Mouse (Mus musculus) midbrain, embryonic 13.5 days (tissue): Measurements from ENCODE around the gene Uba5. TPM values are rescaled to one million over a fixed set of nuclear protein-coding genes. Genes with fewer than 3 reads are reported as not detected.

ENCODE experiments used
- ATAC-seq: fragments of 200-750 bp; cut with Nextera tagmentation; 2 replicates; pipeline ENCODE4 v1.8.0; 2017; ENCODE audit warnings: mild to moderate bottlenecking, moderate TSS enrichment, moderate library complexity
- H3K27ac ChIP-seq: fragments of 300-500 bp; sonication (generic); 2 replicates; pipeline ENCODE4 v1.5.1; 2015; ENCODE audit warnings: inconsistent platforms, mild to moderate bottlenecking, moderate library complexity
- H3K27me3 ChIP-seq: fragments of 300-500 bp; sonication (generic); 2 replicates; pipeline ENCODE4 v1.6.1; 2015; ENCODE audit warnings: mild to moderate bottlenecking, inconsistent platforms
- H3K36me3 ChIP-seq: fragments of 300-500 bp; sonication (generic); 2 replicates; pipeline ENCODE4 v1.6.1; 2015; ENCODE audit warnings: mild to moderate bottlenecking, inconsistent platforms
- H3K4me1 ChIP-seq: fragments of 300-500 bp; sonication (generic); replicated peaks from 2 replicates; pipeline ENCODE4 v1.6.1; 2015; ENCODE audit warnings: inconsistent platforms
- H3K4me2 ChIP-seq: fragments of 300-500 bp; sonication (generic); replicated peaks from 2 replicates; pipeline ENCODE4 v1.6.1; 2015; ENCODE audit warnings: moderate library complexity, mild to moderate bottlenecking, inconsistent platforms
- H3K4me3 ChIP-seq: fragments of 300-500 bp; sonication (generic); replicated peaks from 2 replicates; pipeline ENCODE4 v1.5.1; 2015; ENCODE audit warnings: mild to moderate bottlenecking, inconsistent platforms
- H3K9ac ChIP-seq: fragments of 300-500 bp; sonication (generic); replicated peaks from 2 replicates; pipeline ENCODE4 v1.6.1; 2015; ENCODE audit warnings: mild to moderate bottlenecking, inconsistent platforms
- H3K9me3 ChIP-seq: fragments of 300-500 bp; sonication (generic); 2 replicates; pipeline ENCODE4 v1.6.1; 2016; ENCODE audit warnings: mild to moderate bottlenecking, inconsistent platforms
- WGBS: fragments of 180-500 bp; shearing (Covaris S2); methylation state at CpG from one replicate; pipeline ENCODE4 v1.1.7; 2015; 5-methylcytosine and 5-hydroxymethylcytosine counted together
- polyA plus RNA-seq: library from polyadenylated mRNA; unstranded; fragments of >200 nt; fragmentation: Nextera tagmentation; extraction: Ambion mirVana; gene quantifications from 2 replicates; pipeline ENCODE4 v1.2.1, GENCODE M21; 2015

Gene Uba5
- polyA plus RNA-seq, 1 experiment from 2014 or later: 66.0 TPM

GRCm38 (mm10) chr9:104092945-104093344 is 30.0 kb upstream of the Uba5 start:
- H3K4me3 ChIP-seq: no peak overlapping the region
- H3K27ac ChIP-seq: no peak overlapping the region
- H3K4me2 ChIP-seq: no peak overlapping the region
- no peak for ATAC-seq
- no peaks in the 10 kb centered on the region for H3K9me3 ChIP-seq
- H3K36me3 ChIP-seq: 0 out of 2 replicates have a peak, but pooled peaks cover 7% of the 10 kb centered on the region
- no peak overlapping the region for H3K9ac ChIP-seq
- H3K4me1 ChIP-seq: no peaks in the 10 kb centered on the region
- WGBS: 95% methylated on average over 5 of the region's 5 CpGs
- no peaks in the 10 kb centered on the region for H3K27me3 ChIP-seq

- no peak overlapping the region for H3K9ac ChIP-seq
- no peak overlapping the region for H3K4me2 ChIP-seq
- no peaks in the 10 kb centered on the region for H3K27me3 ChIP-seq
- WGBS: 60% methylated on average over 8 of the region's 8 CpGs
- H3K9me3 ChIP-seq: no peaks in the 10 kb centered on the region
- no peaks in the 10 kb centered on the region for H3K4me1 ChIP-seq
- H3K4me3 ChIP-seq: no peak overlapping the region
- ATAC-seq: no peak
- peaks cover 14% of the 10 kb centered on the region; the same call in 1 of the 2 replicates for H3K36me3 ChIP-seq
- no peak overlapping the region for H3K27ac ChIP-seq
Measured at GRCm38 (mm10) chr9:104088555-104088954, 25.6 kb upstream of the Uba5 start.

- Histone ChIP-seq H3K27ac (no peak overlapping the region), H3K4me1 (no peaks in the 10 kb centered on the region), H3K9ac (no peak overlapping the region), H3K4me3 (no peak overlapping the region), H3K9me3 (no peaks in the 10 kb centered on the region), H3K4me2 (no peak overlapping the region), H3K36me3 (peaks cover 12% of the 10 kb centered on the region; the same call in 1 of the 2 replicates), H3K27me3 (no peaks in the 10 kb centered on the region)
- WGBS: 71% methylated on average over 4 of the region's 4 CpGs
- no peak for ATAC-seq
Measured at GRCm38 (mm10) chr9:104085730-104086429, 22.9 kb upstream of the Uba5 start.

GRCm38 (mm10) chr9:104080038-104080437 is 17.1 kb upstream of the Uba5 start:
- no peaks in the 10 kb centered on the region for H3K9me3 ChIP-seq
- H3K27me3 ChIP-seq: no peaks in the 10 kb centered on the region
- H3K9ac ChIP-seq: no peak overlapping the region
- 79% methylated on average over 3 of the region's 3 CpGs for WGBS
- H3K27ac ChIP-seq: no peak overlapping the region
- no peak overlapping the region for H3K4me3 ChIP-seq
- no peak for ATAC-seq
- no peak overlapping the region for H3K4me2 ChIP-seq
- peaks cover 12% of the 10 kb centered on the region; the same call in 1 of the 2 replicates for H3K36me3 ChIP-seq
- H3K4me1 ChIP-seq: no peaks in the 10 kb centered on the region

- H3K9me3 ChIP-seq: no peaks in the 10 kb centered on the region
- no peak overlapping the region for H3K4me3 ChIP-seq
- H3K4me1 ChIP-seq: no peaks in the 10 kb centered on the region
- WGBS: 49% methylated on average over 5 of the region's 5 CpGs
- no peak overlapping the region for H3K27ac ChIP-seq
- no peaks in the 10 kb centered on the region for H3K27me3 ChIP-seq
- H3K36me3 ChIP-seq: peaks cover 8% of the 10 kb centered on the region; the same call in 1 of the 2 replicates
- no peak overlapping the region for H3K4me2 ChIP-seq
- no peak for ATAC-seq
- H3K9ac ChIP-seq: no peak overlapping the region
Measured at GRCm38 (mm10) chr9:104079379-104079778, 16.4 kb upstream of the Uba5 start.

DNA sequence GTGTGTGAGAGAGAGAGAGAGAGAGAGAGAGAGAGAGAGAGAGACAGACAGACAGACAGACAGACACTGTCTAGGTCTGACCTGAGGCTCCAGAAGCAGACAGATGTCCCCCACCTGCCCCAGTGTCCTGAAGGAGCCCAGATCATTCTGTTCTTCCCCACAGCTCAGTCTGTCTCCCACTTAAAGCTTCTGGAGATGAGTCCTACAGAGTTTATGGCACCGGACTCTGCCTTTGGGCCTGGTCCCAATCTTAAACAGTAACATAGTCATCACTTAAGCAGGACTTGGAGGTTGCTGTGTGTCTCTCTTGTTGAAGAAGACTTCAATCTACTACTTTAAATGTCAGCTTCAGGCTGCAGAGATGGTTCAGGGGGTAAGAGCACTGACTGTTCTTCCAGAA is 15.8 kb upstream of the Uba5 start:
- Histone ChIP-seq H3K9me3 (no peaks in the 10 kb centered on the region), H3K4me1 (no peaks in the 10 kb centered on the region), H3K4me3 (no peak overlapping the region), H3K4me2 (no peak overlapping the region), H3K36me3 (peaks cover 3% of the 10 kb centered on the region; the same call in 1 of the 2 replicates), H3K27ac (no peak overlapping the region), H3K9ac (no peak overlapping the region), H3K27me3 (no peaks in the 10 kb centered on the region)
- ATAC-seq: no peak
- 100% methylated on average over 1 of the region's 1 CpGs for WGBS

DNA sequence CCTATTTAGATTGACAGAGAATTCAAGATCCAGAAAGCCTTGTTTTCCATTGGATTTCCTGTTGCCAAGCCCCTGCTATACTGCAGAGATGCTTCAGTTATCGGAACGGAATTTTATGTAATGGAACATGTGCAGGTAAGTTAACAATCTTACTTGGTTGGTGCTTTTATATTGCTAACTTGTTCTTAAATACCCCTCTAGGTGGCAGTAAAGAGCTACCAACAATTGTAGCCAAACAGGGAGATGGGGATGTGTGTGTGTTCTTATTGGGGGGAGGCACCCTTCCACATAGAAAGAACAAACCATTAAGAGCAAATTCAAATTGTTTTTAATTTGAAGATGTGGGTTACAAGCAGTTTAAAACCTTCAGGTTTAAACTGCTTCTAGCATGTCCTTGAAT is 12.9 kb upstream of the Uba5 start:
- no peak for ATAC-seq
- no peak overlapping the region for H3K4me2 ChIP-seq
- 60% methylated on average over 2 of the region's 2 CpGs for WGBS
- no peaks in the 10 kb centered on the region for H3K27me3 ChIP-seq
- H3K4me3 ChIP-seq: no peak overlapping the region
- no peak overlapping the region for H3K27ac ChIP-seq
- no peak overlapping the region for H3K9ac ChIP-seq
- H3K36me3 ChIP-seq: no peaks in the 10 kb centered on the region
- H3K9me3 ChIP-seq: no peaks in the 10 kb centered on the region
- H3K4me1 ChIP-seq: no peaks in the 10 kb centered on the region

DNA sequence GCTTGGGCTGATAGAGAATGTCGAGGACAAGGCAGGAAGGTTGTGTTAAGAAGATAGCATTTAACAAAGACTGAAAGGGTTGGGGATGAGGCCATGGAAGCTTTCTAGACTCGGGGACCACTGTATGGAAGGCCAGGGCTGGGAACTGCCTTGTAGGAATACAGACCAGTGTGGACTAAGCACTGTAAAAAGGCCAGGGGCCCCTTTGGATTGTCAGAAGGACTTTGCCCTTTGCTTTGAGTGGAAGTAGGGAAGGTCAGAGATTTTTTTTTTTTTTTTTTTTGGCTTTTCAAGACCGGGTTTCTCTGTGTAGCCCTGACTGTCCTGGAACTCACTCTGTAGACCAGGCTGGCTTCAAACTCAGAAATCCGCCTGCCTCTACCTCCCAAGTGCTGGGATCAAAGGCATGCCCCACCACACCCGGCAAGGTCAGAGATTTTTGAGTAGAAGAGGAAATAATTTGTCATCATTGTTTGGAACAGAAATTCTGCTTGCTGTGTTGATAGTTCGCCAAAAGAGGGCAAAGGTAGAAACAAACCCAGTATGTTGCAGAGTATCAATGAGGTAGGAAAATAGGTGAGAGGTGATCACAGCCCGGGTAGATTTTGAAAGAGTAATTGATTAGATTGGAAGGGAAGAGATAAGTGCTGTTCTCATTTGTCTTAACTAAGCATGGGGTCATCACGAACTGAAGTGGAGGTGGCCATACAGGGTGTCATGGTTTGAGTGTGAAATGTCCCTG is 8.1 kb upstream of the Uba5 start:
- WGBS: 85% methylated on average over 8 of the region's 8 CpGs
- H3K4me3 ChIP-seq: no peak overlapping the region
- H3K36me3 ChIP-seq: no peaks in the 10 kb centered on the region
- no peak overlapping the region for H3K27ac ChIP-seq
- no peaks in the 10 kb centered on the region for H3K27me3 ChIP-seq
- H3K4me2 ChIP-seq: no peak overlapping the region
- H3K9ac ChIP-seq: no peak overlapping the region
- H3K9me3 ChIP-seq: no peaks in the 10 kb centered on the region
- H3K4me1 ChIP-seq: no peaks in the 10 kb centered on the region
- ATAC-seq: no peak

- Histone ChIP-seq H3K36me3 (no peaks in the 10 kb centered on the region), H3K4me3 (no peak overlapping the region), H3K9me3 (no peaks in the 10 kb centered on the region), H3K4me2 (no peak overlapping the region), H3K9ac (no peak overlapping the region), H3K27me3 (no peaks in the 10 kb centered on the region), H3K27ac (no peak overlapping the region), H3K4me1 (no peaks in the 10 kb centered on the region)
- ATAC-seq: no peak
- WGBS: 88% methylated on average over 4 of the region's 4 CpGs
Measured at GRCm38 (mm10) chr9:104070241-104070640, 7.3 kb upstream of the Uba5 start.

- H3K4me3 ChIP-seq: no peak overlapping the region
- H3K27ac ChIP-seq: no peak overlapping the region
- H3K4me1 ChIP-seq: peaks cover 24% of the 10 kb centered on the region
- WGBS: 43% methylated on average over 1 of the region's 1 CpGs
- no peaks in the 10 kb centered on the region for H3K27me3 ChIP-seq
- no peak overlapping the region for H3K4me2 ChIP-seq
- H3K36me3 ChIP-seq: peaks cover 6% of the 10 kb centered on the region
- H3K9ac ChIP-seq: no peak overlapping the region
- ATAC-seq: no peak
- no peaks in the 10 kb centered on the region for H3K9me3 ChIP-seq
Measured at GRCm38 (mm10) chr9:104064571-104064970, 1.6 kb upstream of the Uba5 start.

- no peaks in the 10 kb centered on the region for H3K27me3 ChIP-seq
- no peaks in the 10 kb centered on the region for H3K9me3 ChIP-seq
- peak; percentile 98 for ATAC-seq
- H3K27ac ChIP-seq: peak within 1 kb of the TSS; percentile 74
- H3K36me3 ChIP-seq: peaks cover 11% of the 10 kb centered on the region
- H3K4me2 ChIP-seq: peak within 1 kb of the TSS; percentile 94
- under 1% methylated on average over 30 of the region's 30 CpGs for WGBS
- H3K4me3 ChIP-seq: peak within 1 kb of the TSS; percentile 94
- peak within 1 kb of the TSS; percentile 94 for H3K9ac ChIP-seq
- H3K4me1 ChIP-seq: peaks cover 24% of the 10 kb centered on the region
Measured at GRCm38 (mm10) chr9:104063244-104063961, 469 bp upstream of the Uba5 start, which contains the start of gene Acad11. TSS of gene Acad11 (plus strand) at chr9:104063377.

- no peaks in the 10 kb centered on the region for H3K9me3 ChIP-seq
- H3K4me3 ChIP-seq: no peak overlapping the region
- WGBS: 90% methylated on average over 6 of the region's 6 CpGs
Measured at GRCm38 (mm10) chr9:104051028-104051427, 11.9 kb downstream of the Uba5 start.

More at GRCm38 (mm10) chr9:104051028-104051427, 11.9 kb downstream of the Uba5 start:
- Histone ChIP-seq H3K9ac (no peak overlapping the region), H3K36me3 (peaks cover 88% of the 10 kb centered on the region), H3K27me3 (no peaks in the 10 kb centered on the region), H3K4me1 (no peaks in the 10 kb centered on the region), H3K27ac (no peak overlapping the region), H3K4me2 (no peak overlapping the region)
- no peak for ATAC-seq
